In the genomic region with DNA sequence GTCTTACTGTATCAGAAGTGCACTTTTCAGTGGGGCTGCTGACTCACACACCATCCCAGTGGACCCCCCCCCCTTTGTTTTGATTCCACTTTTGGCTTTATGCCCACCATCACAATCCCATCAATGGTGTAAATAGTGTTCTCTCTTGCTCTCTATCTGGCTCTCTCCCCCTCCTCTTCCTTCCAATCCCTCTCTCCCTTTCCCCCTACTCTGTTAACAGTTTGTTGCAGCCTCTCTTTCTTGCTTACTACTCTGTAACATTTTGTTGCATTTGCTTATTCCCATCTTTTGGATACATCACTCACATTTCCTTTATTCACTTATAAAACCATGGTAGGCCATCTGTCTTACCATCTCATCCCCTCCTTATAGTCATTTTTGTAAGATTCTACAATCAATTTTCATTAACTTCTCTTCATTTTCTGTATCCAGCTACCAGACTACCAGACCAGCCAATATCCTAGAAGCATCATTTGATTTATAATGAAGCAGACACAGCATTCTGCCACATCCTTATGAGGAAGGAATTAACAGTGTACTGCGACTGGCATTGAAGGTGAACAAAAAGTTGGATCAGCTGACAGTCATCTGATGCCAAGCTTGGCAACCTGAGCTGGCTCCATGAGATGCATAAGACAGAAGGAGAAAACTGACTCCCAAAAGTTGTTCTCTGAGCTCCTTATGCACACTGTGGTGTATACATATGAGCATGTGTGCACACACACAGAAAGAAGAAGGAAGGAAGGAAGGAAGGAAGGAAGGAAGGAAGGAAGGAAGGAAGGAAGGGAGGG, we compare ENCODE assay signal across 11 mouse cellular contexts.
"Had no signal": no experiment of that assay in that cellular context is flagged by ENCODE, and none has a peak within 500 bp of the region (broad histone marks: within the 10 kb centered on the region; RNA-seq: fewer than 3 reads in every experiment).

No protein-coding gene starts in this region.

- H3K4me1 ChIP-seq: kidney, embryonic 15.5 days; limb, embryonic 13.5 days; stomach, embryonic 15.5 days had no signal

- H3K4me3 ChIP-seq: kidney, embryonic 15.5 days; limb, embryonic 13.5 days; stomach, embryonic 15.5 days had no signal

- H3K9me3 ChIP-seq: kidney, embryonic 15.5 days; limb, embryonic 13.5 days; stomach, embryonic 15.5 days had no signal

- H3K9ac ChIP-seq: kidney, embryonic 15.5 days; limb, embryonic 13.5 days; liver, embryonic 14.5 days; stomach, embryonic 15.5 days had no signal

- H3K27ac ChIP-seq: kidney, embryonic 15.5 days; limb, embryonic 13.5 days; liver, embryonic 14.5 days; stomach, embryonic 15.5 days had no signal

- DNase-seq: kidney, postnatal 14 days; left cerebral cortex, postnatal 4 days; lung, adult 18-20 months; midbrain, embryonic 14.5 days; right cerebral cortex, postnatal 14 days; thymus, adult 2 months; thymus, postnatal 25 days had no signal

- H3K27me3 ChIP-seq: kidney, embryonic 15.5 days; limb, embryonic 13.5 days; stomach, embryonic 15.5 days had no signal

- H3K4me2 ChIP-seq: kidney, embryonic 15.5 days; limb, embryonic 13.5 days; stomach, embryonic 15.5 days had no signal

- H3K36me3 ChIP-seq: kidney, embryonic 15.5 days; limb, embryonic 13.5 days; stomach, embryonic 15.5 days had no signal
